Mouse (Mus musculus): ENCODE measurements at regions not wholly inside any gene's neighbourhood (a gene's known extent, or its start where the extent isn't known, plus 50 kb on each side); places are given as distances from the start of the nearest gene placed in this dataset.

DNA sequence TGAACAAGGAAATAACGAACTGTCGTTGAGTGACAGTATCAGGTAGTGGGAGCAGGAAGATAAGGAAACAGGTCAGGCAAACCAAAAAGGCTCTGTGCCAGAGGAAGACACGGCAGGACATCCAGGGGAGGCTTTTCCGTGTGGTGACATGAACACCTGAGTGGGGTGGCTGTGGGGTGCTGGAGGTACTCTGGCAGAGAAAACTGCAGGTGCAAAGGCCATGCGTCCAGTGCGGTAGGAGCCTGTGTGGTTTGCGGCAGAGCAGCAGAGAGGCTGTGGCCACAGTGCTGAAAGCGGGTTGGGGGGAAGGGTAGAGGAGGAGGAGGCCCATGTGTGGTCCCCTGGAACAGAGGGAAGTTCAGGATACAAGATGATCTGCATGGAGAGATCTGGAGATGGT is 153.3 kb downstream of the Chst1 start:
- DNase-seq, result no peak

DNA sequence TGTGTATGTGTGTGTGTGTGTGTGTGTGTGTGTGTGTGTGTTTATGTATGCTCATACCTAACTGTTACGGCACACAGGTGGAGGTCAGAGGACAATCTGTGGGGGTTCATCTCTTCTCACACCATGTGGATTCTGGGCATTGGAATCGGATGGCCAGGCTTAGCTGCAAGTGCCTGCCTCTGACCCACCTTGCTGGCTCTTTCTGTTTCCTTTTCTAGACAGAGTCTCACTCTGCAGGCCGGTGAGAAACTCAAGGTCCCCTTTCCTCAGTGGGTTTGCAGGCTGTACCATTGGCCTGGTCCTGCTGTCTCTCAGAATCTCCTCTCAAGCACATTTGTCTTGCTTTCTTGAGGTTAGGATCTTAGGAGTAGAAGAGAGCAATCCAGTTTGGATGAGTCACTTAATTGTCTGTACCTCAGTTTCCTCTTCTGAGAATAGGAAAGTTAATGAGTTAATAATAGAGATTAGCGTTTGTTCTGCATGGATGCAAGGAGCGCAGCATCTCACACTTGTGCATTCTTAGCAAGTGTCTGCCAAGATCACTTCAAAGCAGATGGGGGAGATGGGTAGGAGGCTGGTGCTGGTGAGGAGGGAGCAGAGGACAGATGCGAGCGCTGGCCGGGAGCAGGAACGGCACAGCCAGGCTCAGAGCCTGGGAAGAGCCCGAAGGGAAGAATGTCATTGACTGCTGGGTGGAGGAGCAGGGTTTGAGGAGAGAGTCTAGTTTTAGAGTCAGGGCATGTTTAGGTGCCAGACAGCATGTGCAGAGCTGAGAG is 155.2 kb downstream of the Chst1 start:
- DNase-seq, result peak in 1 of 2 experiments; percentile 27

DNA sequence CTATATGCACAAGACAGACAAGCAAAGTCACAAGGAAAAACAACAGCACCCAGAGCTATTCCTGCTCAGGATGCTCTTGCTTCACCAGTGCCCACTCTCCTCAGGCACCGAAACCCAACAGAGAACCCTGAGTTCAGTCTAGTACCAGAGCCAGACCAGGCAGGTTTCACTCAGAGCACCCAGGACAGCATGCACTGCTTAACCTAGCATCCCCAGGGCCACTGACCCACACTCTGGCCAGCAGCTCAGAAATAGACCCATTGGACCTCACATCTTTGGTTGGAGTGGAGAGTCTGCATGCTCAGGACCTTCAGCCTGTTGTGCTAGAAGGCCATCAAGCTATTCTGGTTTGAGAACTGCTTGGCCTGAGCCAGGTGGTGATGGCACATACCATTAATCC is 157.0 kb downstream of the Chst1 start:
- DNase-seq, result no peak

DNA sequence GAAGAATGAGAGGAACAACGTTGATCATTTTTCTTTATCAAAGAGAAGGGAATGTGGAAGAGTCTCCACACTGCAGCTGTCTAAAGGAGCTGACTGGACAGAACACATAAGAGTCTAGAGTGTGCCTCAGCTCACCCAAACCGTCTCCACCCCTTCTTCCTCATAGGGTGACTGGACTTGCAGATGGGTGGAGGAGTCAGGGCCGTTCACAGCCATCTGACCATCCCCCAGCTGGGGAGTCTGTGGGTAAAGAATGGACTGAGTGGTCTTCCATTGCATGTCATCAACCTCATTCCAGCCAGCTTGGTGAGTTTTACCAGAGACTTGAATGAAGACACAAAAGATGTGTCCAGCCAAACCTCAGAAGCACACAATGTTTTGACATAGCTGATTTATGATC is 156.1 kb upstream of the Syt13 start:
- DNase-seq, result no peak

DNA sequence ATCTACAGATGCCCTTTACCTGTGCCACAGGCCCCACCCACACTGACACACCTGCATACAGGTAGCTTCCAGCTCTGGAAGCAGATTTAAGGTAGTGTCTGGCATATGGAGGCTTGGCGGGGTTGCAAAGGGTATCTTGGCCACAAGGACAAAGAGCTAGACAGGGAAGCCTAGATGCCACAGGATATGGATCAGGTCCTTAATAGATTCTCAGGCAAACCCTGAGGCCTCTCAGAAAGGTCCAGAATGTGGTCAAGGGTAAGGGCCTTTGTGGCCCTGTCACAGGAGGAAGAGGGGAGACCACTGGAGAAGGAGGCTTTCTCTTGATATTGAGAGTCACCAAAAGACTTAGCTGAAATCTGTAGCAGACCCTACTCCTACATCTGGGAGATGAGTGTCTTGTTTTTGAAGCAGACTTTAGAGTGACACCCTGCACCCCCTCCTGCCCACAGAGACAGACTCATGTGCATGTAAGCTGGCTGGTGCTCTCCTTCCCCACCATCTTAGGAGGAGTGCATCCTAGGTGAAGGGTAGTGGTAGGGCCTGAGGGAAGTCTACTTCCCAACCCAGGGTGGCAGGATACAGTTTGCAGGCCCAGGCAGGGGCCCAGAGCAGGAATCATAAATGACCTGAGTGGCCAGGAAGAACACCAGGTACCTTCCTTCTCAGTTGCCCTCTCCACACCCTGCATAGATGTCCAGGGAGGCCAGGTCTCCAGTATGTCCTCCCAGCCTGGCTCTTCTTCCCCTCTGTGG is 150.8 kb upstream of the Syt13 start:
- no peak for DNase-seq

DNA sequence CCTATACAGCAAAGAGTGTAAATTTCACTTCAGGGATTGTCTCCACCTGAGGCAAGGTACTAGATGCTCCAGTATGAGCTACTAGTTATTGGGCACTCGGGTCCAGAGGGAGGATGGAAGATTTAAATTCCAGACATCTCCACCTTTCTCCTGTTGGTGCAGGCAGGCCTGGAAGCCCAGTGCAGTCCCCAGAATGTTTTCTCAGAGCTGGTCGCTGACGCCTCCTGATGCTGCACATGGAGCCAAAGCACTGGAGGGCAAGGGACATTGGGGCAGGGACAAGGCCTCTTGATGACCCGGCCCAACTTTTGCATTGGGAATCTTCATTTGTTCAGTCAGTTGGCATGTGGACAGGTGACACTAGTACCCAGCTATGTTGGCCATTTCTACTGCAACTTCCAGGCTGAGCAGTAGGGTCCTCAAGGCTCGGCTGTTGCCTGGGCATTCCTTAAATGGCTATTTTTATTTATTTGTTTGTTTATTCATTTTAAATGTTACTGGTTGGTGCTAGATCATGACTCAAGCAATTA is 147.4 kb upstream of the Syt13 start:
- DNase-seq, result no peak

DNA sequence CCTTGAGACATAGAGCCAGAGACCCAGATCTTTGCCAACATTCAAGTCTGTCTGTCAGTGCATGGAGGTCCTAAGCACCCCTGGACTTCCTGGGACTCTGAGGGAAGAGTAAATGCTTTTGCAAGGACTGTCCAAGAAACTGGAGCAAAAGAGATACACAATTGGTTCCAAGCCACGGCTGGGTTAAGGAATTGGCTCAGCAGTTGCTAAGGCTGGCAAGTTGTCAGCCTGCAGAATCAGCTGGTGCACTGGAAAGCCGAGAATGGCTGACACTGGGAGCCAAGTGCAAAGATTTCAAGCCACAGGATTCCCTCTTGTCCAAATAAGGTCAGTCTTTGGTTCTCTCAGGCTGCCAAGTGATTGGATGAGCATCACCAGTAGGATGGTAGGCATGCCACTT is 146.8 kb upstream of the Syt13 start:
- DNase-seq, result peak in 1 of 2 experiments; percentile 36

DNA sequence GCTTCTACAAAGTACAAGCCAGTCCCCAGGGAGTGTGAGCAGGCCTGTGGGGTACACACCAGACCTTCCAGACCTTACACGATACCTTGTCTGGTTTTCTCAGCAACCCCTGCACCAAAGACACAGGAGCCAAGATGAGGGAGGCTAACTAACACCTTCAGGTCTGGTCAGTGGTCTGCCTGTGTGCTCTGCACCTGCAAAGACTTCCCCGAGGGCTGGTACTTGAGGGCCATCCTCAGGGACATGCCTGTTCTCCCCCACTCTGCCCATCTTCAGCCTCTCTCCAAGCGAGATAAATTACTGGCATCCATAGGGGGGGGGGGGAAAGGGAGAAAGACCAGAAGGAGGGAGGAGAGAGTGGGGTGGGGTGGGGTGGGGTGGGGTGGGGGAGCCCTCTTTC is 145.8 kb upstream of the Syt13 start:
- no peak for DNase-seq

DNA sequence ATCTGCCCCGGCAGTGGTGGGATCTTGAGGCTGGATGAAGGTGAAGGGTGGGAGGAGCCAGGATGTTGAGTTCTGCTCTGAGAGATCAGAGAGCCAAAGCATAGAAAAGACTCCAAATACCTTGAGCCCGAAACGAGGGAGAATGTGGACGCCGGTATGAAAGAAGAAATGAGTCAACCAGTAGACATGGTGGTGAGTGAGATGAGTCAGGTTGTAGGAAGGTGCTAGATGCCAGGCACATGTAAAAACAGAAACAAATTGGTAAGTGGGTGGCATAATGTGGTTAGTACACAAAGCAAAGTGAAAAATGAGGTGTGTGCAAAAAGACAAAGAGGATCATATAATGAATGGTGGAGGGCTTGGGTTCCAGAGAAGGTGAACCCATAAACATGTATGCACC is 144.8 kb upstream of the Syt13 start:
- no peak for DNase-seq

DNA sequence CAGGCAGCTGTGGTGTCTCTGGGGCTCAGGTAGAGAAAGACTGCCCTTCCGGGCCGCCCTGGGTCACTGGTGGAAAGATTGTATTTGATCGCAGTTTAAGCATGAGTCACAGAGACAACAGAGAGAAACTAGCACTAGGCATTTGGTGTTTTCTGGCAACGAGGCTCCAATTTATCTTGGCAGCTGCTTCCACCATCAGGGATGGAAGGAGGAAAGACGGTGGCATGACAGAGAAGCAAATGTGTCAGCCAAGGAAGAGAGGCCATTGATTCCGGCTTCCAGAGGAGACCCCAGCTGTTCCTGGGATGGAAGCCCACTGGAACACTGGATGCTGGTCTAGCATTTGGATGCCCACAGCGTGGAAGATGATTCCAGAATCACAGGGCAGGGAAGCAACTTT is 142.3 kb upstream of the Syt13 start:
- DNase-seq, result peak; percentile 48 to 62

DNA sequence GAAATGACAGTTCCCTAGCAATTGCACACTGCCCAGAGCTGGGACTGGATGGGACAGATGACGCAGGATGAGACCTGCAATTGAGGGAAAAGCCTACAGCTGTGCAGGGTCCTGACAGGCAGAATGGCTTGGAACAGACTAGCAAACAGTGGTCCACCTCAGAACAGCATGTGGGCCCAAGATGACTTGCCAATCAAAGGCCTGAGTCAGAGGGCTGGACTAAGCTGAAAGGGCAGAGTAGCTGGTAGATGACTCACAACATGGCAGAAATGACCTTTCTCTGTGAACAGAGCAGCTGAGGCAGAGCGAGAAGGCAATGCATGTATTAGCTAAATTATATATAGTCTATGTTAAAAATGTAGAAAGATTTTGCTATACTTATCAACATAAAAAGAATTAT is 138.4 kb upstream of the Syt13 start:
- no peak for DNase-seq

DNA sequence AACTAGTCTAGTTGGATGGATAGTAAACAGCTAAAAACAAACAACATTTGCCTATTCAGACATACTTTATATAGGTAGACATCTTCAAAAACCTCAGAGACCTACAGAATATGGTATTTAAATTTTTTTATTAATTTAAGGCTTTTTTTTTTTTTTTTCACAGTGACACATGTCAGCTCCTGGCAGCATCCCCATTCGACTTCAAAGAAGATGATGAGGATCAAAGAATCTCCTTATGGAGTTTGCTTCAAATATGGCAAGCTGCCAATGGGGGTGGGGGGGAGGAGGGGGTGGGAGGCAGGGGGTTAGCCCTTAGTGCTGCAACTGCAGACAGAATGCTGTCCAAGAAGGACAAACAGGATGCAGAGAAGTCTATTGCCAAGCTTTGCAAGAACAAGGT is 135.8 kb upstream of the Syt13 start:
- no peak for DNase-seq

DNA sequence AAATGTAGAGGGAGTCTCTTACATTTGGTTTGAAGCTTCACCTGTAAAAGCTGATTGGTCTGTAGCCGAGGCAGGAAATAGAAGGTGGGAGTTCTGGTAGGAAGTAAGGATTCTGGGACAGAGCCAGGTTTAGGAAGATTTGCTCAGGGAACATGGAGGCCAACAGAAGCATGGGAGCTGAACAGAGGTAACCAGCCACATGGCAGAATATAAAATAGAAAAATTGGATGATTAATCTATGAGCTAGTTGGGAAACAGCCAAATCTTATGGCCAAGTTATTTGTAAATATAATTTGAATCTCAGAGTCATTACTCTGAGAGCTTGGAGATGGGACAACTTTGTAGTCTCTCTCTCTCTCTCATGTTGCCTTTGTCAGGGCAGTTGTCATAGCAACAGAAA is 134.9 kb upstream of the Syt13 start:
- DNase-seq, result no peak

DNA sequence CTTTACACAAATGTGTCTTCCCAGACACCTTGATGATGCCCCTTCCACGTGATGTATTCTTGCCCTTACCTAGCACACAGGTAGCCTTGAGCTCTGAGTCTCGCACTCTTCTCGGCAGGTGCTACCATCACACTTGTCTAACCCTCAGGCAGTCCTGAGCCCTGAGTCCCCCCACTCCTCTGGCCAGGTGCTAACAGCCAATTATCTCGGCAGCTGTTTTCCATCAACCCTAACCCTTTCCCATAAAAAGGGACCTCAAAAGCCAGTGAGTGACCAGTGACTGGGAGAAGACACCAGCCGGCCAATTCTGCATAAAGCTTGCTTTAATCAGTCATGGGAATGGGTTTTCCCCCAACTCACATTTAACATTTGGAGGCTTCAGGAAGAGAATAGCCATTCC is 133.4 kb upstream of the Syt13 start:
- no peak for DNase-seq

DNA sequence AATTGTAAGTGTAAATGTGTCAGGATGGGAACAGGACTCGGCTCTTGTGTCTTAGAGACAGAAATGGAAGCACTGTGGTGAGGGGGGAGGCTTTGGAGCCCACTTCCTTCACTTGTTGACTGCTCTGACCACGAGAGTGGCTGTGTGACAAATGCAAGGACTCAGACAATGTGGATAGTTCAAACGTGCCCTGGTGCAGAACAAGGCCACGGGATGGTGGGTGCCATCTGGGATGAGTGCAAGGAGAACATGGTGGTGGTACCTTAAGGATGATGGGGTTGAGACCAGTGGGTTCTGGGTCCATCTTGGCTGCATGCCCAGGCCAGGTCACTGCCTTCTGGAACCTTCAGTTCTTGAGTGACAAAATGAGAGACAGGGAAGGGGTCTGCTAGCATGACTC is 132.3 kb upstream of the Syt13 start:
- DNase-seq, result no peak

DNA sequence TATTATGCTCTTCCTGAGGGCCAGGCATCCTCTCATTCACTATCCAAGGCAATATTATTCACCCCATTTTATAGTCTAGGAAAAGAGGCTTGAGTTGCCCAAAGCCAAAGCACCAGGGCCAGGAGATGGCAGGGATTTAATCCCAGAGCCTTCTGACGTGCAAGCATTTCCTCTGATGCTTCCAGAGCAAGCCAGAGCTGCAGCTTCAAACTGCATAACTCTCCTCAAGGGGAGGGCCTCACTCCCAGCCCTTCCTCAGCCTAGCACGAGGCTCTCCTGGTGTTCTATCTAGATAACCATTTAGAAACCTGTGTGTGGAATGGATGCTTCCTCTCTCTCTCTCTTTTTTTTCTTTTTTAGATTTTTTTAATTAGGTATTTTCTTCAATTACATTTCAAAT is 130.0 kb upstream of the Syt13 start:
- DNase-seq, result no peak

DNA sequence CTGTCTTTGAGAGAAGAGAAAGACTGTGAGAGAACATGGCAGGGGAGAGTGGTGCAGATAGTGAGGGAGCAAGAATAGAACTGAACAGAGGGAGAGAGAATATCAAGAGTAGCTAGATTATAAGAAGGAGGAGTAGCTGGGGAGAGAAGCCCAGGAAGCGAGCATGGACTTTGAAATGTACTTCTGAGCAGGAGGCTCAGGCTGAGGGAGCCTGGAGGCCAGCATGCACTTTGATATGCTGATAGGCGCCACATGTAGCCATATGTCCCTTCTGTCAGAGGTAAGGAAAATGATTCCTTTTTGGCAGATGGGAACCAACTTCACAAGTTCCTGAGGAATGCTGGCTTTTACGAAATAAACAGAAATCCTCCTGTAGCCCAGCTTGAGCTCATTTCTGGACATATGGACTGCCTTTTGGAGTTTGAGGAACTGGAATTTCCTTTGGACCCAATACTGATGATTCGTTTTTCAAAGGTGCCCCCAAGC is 126.9 kb upstream of the Syt13 start:
- no peak for DNase-seq

DNA sequence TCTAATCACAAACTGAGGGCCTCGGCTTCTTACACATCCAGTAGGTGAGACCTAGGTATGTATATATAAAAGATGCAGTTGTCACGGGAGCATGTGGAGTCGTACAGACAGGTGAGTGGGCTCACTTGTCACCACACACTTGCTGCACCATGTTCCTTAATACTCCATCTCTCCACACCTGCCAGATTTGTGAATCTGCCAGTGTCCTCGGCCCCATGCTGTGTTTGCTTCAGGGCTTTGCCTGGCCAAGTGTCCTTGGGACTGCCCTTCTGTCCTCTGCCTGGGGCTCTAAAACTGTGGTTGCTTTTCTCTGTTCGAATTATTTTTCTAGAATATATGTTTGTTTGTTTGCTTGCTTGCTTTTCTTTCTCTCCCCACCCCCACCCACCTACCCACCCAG is 126.0 kb upstream of the Syt13 start:
- no peak for DNase-seq

DNA sequence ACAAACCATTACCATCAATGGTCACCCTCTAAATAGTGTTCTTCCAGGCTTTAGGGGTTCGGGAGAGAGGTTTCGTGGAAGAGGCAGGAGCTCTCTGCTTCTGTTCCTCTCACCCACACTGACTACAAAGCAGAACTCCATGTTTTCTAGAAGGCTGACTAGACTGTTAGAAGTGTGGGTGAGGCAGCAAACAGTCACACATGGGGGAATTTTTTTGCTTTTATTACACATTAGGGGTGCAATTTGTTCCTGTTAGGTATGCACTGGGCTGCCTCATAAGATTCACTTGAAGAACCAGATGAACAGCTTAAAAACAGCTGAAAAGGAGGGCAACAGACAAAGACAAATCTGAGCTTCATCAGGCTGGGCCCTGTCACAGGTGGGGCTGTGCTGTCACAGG is 124.5 kb upstream of the Syt13 start:
- no peak for DNase-seq

DNA sequence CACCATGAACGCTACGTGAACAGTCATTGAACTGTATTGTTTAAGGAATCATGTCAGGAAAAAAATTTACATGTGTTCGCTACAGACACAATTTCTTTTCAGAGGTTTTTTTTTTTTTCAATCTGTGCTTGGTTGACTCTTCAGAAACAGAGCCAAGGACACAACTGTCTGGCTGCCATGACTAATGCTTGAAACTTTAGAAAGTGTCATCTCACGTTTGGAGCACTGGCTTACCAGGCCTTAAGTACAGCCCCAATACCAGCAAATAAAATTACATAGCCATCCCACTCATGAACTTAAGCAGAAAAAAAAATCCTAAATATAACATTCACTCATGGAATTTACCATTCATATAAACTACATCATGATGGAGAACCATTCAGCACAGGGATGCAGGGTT is 115.1 kb upstream of the Syt13 start:
- no peak for DNase-seq

DNA sequence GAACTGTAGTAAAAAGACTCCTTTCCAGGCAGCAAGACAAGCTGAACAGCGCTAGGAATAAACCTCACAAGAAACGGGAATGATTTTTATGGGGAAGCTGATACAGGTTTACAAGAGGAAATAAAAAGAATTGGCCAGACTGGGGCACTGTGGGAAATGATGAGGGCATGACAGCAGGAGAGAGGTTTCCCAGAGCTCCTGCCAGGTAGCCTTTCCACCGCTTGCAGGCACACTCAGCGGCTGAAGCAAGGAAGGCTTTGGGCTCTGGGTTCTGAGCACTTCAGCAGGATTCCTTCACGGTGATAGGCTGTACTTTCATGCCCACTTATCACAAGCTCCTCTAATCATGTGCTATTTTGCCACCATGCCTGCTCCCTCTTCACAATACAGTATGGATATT is 114.2 kb upstream of the Syt13 start:
- no peak for DNase-seq

DNA sequence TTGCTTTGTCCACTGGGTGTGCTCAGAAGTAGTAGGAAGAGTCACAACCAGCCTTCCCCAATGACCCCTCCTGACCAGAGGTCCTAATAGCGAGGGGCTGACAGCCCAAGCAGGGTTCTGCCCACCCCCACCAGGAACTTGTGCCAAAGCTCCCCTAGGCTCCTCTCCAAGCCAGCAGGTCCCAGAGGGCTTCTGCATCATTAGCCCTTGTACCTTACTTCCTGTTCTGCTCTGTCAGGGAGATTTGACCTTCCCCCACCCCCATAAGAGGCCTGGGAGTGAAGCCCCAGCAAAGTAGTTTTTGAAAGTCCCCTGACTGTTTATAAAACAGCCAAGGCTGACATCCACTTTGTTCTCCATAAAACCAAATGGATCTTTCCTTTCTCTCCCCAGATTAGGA is 110.0 kb upstream of the Syt13 start:
- no peak for DNase-seq

DNA sequence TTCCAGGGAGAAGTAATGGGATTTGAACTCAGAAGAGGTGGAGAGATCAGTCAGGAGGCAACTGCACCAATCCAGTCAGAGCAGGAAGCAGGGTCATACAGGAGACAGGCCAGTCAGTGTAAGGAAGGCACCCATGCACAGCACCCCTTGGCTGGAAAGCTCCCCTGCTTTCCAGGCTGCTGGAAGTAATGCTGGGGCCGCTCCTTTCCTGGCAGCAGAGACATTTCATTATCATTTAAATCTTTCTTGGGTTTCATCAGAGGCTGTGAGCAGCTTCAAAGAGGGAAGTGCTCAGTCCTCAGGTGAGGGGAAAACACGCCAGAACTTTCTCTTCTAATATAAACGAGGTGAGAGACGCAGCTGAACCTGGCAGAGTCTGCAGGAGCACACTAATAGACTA is 109.1 kb upstream of the Syt13 start:
- DNase-seq, result no peak

All from layer of hippocampus, postnatal 36 days (tissue).